Mouse (Mus musculus) liver, embryonic 14.5 days (tissue): Measurements from ENCODE around the gene Bmpr1b. TPM values are rescaled to one million over a fixed set of nuclear protein-coding genes. Genes with fewer than 3 reads are reported as not detected.

Experiments used
- ATAC-seq: fragments of 200-750 bp; cut with Nextera tagmentation; 2 replicates; pipeline ENCODE4 v1.8.0; 2017; ENCODE audit warnings: moderate number of reproducible peaks, mild to moderate bottlenecking, moderate library complexity; ENCODE audit not compliant: insufficient read depth
- DNase-seq, 3 experiments: peaks; one replicate each; pipeline ENCODE4 v3.0.0-alpha.2; 2012 to 2013; ENCODE audit warnings: low read depth in 3 of 3, low spot score in 3 of 3
- H3K27ac ChIP-seq: fragments of 300-500 bp; sonication (generic); 2 replicates; pipeline ENCODE4 v1.5.1; 2014; ENCODE audit warnings: moderate library complexity, mild to moderate bottlenecking, control low read depth, inconsistent platforms
- H3K27me3 ChIP-seq: fragments of 300-500 bp; sonication (generic); 2 replicates; pipeline ENCODE4 v1.6.1; 2014; ENCODE audit warnings: mild to moderate bottlenecking, low read length, moderate library complexity; ENCODE audit not compliant: control insufficient read depth, insufficient read depth
- H3K36me3 ChIP-seq: fragments of 300-500 bp; sonication (generic); replicated peaks from 2 replicates; pipeline ENCODE4 v1.6.1; 2014; ENCODE audit warnings: low read depth; ENCODE audit not compliant: control insufficient read depth, insufficient read depth
- H3K4me1 ChIP-seq, 2 experiments: fragments of 200-500 bp in 1 of 2; fragments of 300-500 bp in 1 of 2; sonication (generic) in 1 of 2; replicated peaks; 2 replicates each; pipeline ENCODE4 v1.6.1; 2012 to 2014; ENCODE audit warnings: antibody characterized with exemption in 1 of 2, inconsistent platforms in 1 of 2, low read length in 1 of 2; ENCODE audit not compliant: control insufficient read depth in 2 of 2, insufficient read depth in 2 of 2
- H3K4me2 ChIP-seq: fragments of 300-500 bp; sonication (generic); 2 replicates; pipeline ENCODE4 v1.6.1; 2014; ENCODE audit warnings: low read depth, mild to moderate bottlenecking, control low read depth, moderate library complexity
- H3K4me3 ChIP-seq, 2 experiments: fragments of 200-500 bp in 1 of 2; fragments of 300-500 bp in 1 of 2; sonication (generic) in 1 of 2; 2 replicates each; pipeline ENCODE4 v1.5.1; 2012 to 2014; ENCODE audit warnings: low read depth in 2 of 2, low read length in 2 of 2, mild to moderate bottlenecking in 2 of 2, control low read depth in 1 of 2, inconsistent platforms in 1 of 2, moderate library complexity in 1 of 2; ENCODE audit not compliant: insufficient read depth in 1 of 2
- H3K9ac ChIP-seq: fragments of 300-500 bp; sonication (generic); replicated peaks from 2 replicates; pipeline ENCODE4 v1.6.1; 2014; ENCODE audit warnings: mild to moderate bottlenecking, control low read depth, moderate library complexity
- H3K9me3 ChIP-seq: fragments of 300-500 bp; sonication (generic); 2 replicates; pipeline ENCODE4 v1.6.1; 2016; ENCODE audit warnings: low read length, mixed read lengths; ENCODE audit not compliant: control insufficient read depth
- CTCF ChIP-seq: IDR thresholded peaks from 2 replicates; pipeline ENCODE4 v1.5.1; 2016; ENCODE audit warnings: antibody characterized with exemption, low read depth, control low read depth
- EP300 ChIP-seq: IDR thresholded peaks from 2 replicates; pipeline ENCODE4 v1.6.1; 2016; ENCODE audit warnings: antibody characterized with exemption, low read depth
- WGBS: fragments of 180-500 bp; shearing (Covaris S2); extraction: QIAGEN DNeasy Blood & Tissue Kit; methylation state at CpG from one replicate; pipeline ENCODE4 v1.1.7; 2014; ENCODE audit not compliant: insufficient replicate concordance; 5-methylcytosine and 5-hydroxymethylcytosine counted together
- polyA plus RNA-seq, 2 experiments: library from polyadenylated mRNA; depleted of rRNA in 1 of 2; stranded (reverse) in 1 of 2; unstranded in 1 of 2; fragments of >200 nt; fragmentation: Nextera tagmentation in 1 of 2; extraction: Ambion mirVana in 1 of 2; gene quantifications; 2 replicates each; pipeline versions ENCODE4 v1.2.1 to v1.2.3; 2012 to 2014

Gene Bmpr1b
- polyA plus RNA-seq, 2 experiments, result 0.03 to 0.05 TPM

DNA sequence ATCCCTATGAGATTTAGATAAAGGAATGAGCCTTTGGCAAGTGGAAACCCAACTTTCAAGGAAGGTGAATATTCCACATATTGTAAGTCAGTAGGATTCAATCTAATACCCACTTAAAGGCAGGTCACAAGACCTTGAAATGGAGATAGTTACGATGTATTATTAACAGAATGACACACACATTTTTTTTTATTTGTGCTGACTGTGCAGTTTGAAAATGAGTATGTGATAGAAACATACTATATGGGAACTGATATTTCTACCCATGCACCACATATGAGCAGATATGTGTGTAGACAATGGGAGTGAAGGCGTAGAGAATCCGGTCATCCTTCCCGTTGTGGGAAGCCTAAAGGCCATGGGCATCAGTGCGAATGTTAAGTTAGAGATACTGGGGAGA is 285.0 kb downstream of the Bmpr1b start:
- no peak overlapping the region for H3K4me2 ChIP-seq
- no peak overlapping the region for H3K4me3 ChIP-seq
- 81% methylated on average over 5 of the region's 5 CpGs for WGBS
- H3K9me3 ChIP-seq, result no peaks in the 10 kb centered on the region
- TF ChIP-seq CTCF, result no peak
- no peak for TF ChIP-seq EP300
- H3K9ac ChIP-seq, result no peak overlapping the region
- H3K27ac ChIP-seq, result no peak overlapping the region
- no peaks in the 10 kb centered on the region for H3K27me3 ChIP-seq
- no peak for DNase-seq
- no peak for ATAC-seq
- H3K4me1 ChIP-seq, result no peaks in the 10 kb centered on the region
- H3K36me3 ChIP-seq, result no peaks in the 10 kb centered on the region

DNA sequence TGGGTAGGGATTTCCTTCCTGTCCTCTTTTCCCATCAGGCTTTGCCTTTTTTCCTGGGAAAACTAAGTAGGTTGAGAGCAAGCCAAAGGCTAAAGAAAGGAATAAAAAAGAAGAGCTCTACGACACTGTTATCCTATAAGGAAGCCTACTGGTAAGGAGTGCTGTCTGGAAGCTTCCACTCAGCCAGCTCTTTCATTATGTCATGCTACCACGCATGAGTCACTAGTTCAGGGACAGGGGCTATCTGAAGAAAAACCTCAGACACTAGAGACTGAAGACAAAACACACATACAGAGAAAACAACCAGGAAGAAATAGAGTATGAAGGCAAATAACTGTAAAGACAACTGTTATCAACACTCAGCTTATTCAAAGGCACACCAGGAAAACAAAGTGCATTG is 286.7 kb downstream of the Bmpr1b start:
- WGBS, result 46% methylated on average over 2 of the region's 2 CpGs

DNA sequence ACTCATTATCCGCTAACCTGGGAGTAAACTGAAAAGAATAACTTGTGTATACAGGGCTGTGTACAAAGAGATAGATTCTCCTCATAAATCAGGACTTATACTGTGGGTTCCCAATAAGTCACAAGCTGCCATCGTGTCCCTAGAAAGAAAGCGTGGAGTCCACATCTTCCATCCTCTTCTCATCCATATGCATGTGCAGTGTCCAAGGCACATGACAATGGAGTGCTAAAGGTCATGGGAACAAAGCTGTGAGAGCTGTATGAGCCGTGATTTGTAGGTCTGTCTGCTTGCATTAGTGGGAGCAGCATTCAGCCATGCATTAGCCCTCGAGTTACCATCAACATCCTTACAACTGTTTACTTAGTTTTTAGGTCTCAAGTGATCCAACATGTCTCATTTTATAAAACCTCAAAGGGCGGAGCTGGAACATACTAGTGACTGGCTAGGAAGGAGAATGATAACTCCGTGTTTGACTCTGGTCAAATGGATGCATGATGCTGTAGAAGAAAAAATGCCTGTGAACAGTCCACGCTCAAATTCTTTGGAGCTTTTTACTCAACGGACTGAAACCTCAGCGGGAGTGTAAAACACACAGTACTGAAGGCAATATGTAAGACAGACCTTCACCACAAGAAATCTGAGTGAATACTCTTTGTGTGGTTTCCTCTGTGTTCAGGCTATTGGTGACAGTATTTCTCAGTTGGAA is 296.7 kb downstream of the Bmpr1b start:
- 63% methylated on average over 10 of the region's 10 CpGs for whole genome bisulfite sequencing
- H3K27me3 ChIP-seq, result no peaks in the 10 kb centered on the region
- ATAC-seq, result no peak

More for the DNA sequence above, 286.7 kb downstream of the Bmpr1b start:
- Histone ChIP-seq H3K9me3 (no peaks in the 10 kb centered on the region), H3K4me1 (no peaks in the 10 kb centered on the region), H3K36me3 (no peaks in the 10 kb centered on the region), H3K27me3 (no peaks in the 10 kb centered on the region), H3K4me2 (no peak overlapping the region), H3K4me3 (no peak overlapping the region), H3K9ac (no peak overlapping the region), H3K27ac (no peak overlapping the region)
- no peak for ATAC-seq
- DNase-seq, result no peak
- TF ChIP-seq EP300 (no peak), CTCF (no peak)

DNA sequence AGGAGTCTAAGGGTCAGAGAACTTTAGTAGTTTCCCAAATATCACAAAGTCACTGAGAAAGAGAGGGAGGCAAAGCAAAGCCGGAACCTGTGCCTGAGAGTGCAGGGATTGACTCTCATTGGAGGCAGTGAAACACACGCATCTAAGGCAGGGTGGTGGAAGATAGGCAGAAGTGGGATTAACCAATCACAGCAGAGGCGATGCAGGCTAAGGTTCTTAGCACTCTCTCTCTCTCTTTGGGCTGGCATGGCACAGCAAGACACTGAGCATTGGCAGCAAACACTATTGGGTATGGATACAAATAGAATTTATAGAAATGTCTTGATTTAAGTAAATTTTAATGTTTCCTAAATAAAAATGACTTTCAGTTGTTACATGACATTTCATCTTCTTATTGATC is 297.4 kb downstream of the Bmpr1b start:
- no peak for DNase-seq
- Histone ChIP-seq H3K4me1 (no peaks in the 10 kb centered on the region), H3K9me3 (no peaks in the 10 kb centered on the region), H3K27ac (no peak overlapping the region), H3K36me3 (no peaks in the 10 kb centered on the region), H3K4me2 (no peak overlapping the region), H3K27me3 (no peaks in the 10 kb centered on the region), H3K4me3 (no peak overlapping the region), H3K9ac (no peak overlapping the region)
- no peak for TF ChIP-seq EP300
- no peak for TF ChIP-seq CTCF
- no peak for ATAC-seq
- WGBS, result 49% methylated on average over 3 of the region's 3 CpGs

More for the DNA sequence above, 296.7 kb downstream of the Bmpr1b start:
- Histone ChIP-seq H3K9ac (no peak overlapping the region), H3K9me3 (no peaks in the 10 kb centered on the region), H3K36me3 (no peaks in the 10 kb centered on the region), H3K4me1 (no peaks in the 10 kb centered on the region), H3K4me3 (no peak overlapping the region), H3K27ac (no peak overlapping the region), H3K4me2 (no peak overlapping the region)
- no peak for DNase-seq
- TF ChIP-seq EP300, result no peak
- TF ChIP-seq CTCF, result no peak

DNA sequence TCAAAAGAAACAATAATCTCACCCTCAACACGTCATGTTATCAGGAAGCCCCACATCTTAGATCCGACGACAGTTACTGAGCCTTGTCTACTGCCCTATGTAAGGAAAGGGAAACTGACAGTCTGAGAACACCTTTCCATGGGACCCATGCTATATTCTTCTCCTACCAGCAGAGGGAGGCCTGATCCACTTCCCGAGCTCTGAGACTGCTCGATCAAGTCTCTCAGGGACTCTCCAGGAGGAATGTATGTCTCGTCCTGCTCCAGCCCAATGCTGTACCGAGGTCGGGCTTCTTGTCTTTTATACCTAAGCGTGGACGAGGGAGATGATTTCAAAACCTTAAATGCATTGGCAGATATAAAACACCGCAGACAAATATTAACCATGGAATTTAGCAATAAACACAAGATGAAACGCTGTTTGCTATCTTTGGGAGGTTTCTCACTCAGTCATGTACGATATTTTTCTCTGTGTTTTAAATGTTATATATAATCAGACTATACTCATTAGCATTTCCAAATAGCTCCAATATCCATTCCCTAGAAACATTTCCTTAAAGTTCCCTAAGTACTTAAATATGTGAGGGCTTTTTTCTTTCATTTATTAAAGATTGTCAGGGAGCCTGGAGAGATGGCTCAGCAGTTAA is 306.3 kb downstream of the Bmpr1b start:
- Histone ChIP-seq H3K27me3 (no peaks in the 10 kb centered on the region), H3K9me3 (no peaks in the 10 kb centered on the region), H3K4me3 (no peak overlapping the region), H3K27ac (no peak overlapping the region), H3K4me1 (no peaks in the 10 kb centered on the region), H3K9ac (no peak overlapping the region), H3K36me3 (no peaks in the 10 kb centered on the region), H3K4me2 (no peak overlapping the region)
- DNase-seq (no peak), ATAC-seq (no peak)
- TF ChIP-seq EP300 (no peak), CTCF (peak; percentile 66)
- 14% methylated on average over 13 of the region's 13 CpGs for WGBS
